Comparison of ENCODE assay signal across 8 mouse cellular contexts in the genomic region with DNA sequence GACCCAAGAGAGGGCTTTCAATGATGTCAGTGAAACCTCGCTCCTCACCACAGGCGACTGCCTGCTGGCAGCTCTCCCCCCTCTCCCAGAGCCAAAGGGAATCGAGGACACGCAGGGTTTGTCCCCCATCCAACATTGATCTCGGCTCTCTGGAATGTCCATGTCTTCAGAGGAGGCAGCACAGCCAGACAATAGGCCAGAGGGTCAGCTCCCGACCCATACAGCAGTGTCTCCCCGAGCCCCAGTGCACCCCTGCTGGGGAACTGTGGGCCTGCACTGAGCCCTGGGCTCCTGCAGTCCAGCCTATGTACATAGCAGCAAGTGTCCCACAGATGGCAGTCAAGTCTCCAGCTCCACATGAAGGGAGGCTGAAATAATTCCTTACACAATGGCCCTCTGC. TPM values are rescaled to one million over a fixed set of nuclear protein-coding genes. Genes with fewer than 3 reads are reported as not detected.
DNase-seq lines count a peak whose midpoint lies in the region; ATAC-seq and TF ChIP-seq lines count a peak whose summit lies in the region.

No protein-coding gene starts in this region.

- intact Hi-C loops in heart, postnatal 25 days (cut with DNase I), result loop anchor here (5.0 kb wide), 2 partner anchors 79 to 99 kb away; a partner anchor contains a TSS

- H3K27me3 ChIP-seq in G1E (ENCODE audit: insufficient read depth, low read length), result no peaks in the 10 kb centered on the region
- no peaks in the 10 kb centered on the region for H3K27me3 ChIP-seq in cerebellum, adult 2 months (ENCODE audit: control insufficient read depth, insufficient read depth, low read length)
- H3K27me3 ChIP-seq in forebrain, embryonic 16.5 days (replicated peaks; ENCODE audit: control insufficient read depth, insufficient read depth, low read length), result no peaks in the 10 kb centered on the region
- H3K27me3 ChIP-seq in lung, embryonic 16.5 days (ENCODE audit: control insufficient read depth, insufficient read depth, low read depth, low read length), result no peaks in the 10 kb centered on the region

- no peak for TF ChIP-seq POLR2A in cerebellum, adult 2 months (IDR thresholded peaks at IDR 0.05; ENCODE audit: borderline replicate concordance, insufficient read depth, low read length)

- peaks cover 4% of the 10 kb centered on the region for H3K36me3 ChIP-seq in G1E (replicated peaks)
- 0 out of 2 replicates have a peak, but pooled peaks cover 5% of the 10 kb centered on the region for H3K36me3 ChIP-seq in forebrain, embryonic 16.5 days (ENCODE audit: control insufficient read depth, insufficient read depth)
- H3K36me3 ChIP-seq in lung, embryonic 16.5 days (ENCODE audit: control insufficient read depth, insufficient read depth, low read length), result no peaks in the 10 kb centered on the region

- ATAC-seq in G1E (ENCODE audit: extremely low read depth, insufficient number of reproducible peaks, low FRiP score, poor library complexity, severe bottlenecking), result no peak
- ATAC-seq in forebrain, embryonic 16.5 days, result peak; percentile 87
- ATAC-seq in lung, embryonic 16.5 days (ENCODE audit: low read depth), result peak; percentile 94

- no peak overlapping the region; the same call in 1 of the 2 replicates for H3K9ac ChIP-seq in forebrain, embryonic 16.5 days (replicated peaks; ENCODE audit: low read depth, low read length)
- H3K9ac ChIP-seq in lung, embryonic 16.5 days (ENCODE audit: low read length), result no peak overlapping the region

- no peaks in the 10 kb centered on the region for H3K4me1 ChIP-seq in G1E (ENCODE audit: insufficient read depth, low read depth, low read length)
- H3K4me1 ChIP-seq in cerebellum, adult 2 months (ENCODE audit: control insufficient read depth, insufficient read depth, low read length), result peaks cover 56% of the 10 kb centered on the region
- peaks cover 27% of the 10 kb centered on the region for H3K4me1 ChIP-seq in forebrain, embryonic 16.5 days (replicated peaks; ENCODE audit: control insufficient read depth, insufficient read depth, low read length)
- peaks cover 8% of the 10 kb centered on the region; the same call in 1 of the 2 replicates for H3K4me1 ChIP-seq in lung, embryonic 16.5 days (replicated peaks; ENCODE audit: control insufficient read depth, insufficient read depth, low read length)

- TF ChIP-seq CTCF in G1E (IDR thresholded peaks at IDR 0.05; ENCODE audit: low read depth, low read length), result no peak
- TF ChIP-seq CTCF in cerebellum, adult 2 months (IDR thresholded peaks at IDR 0.05; ENCODE audit: borderline replicate concordance, insufficient read depth, low read depth, low read length), result peak; percentile 63; the same call in 1 of the 2 replicates

- H3K4me2 ChIP-seq in forebrain, embryonic 16.5 days (ENCODE audit: low read length), result no peak overlapping the region
- no peak overlapping the region for H3K4me2 ChIP-seq in lung, embryonic 16.5 days (ENCODE audit: low read depth, low read length)

- peak overlapping the region; percentile 39 for H3K27ac ChIP-seq in cerebellum, adult 2 months (ENCODE audit: insufficient read depth, low read length)
- H3K27ac ChIP-seq in forebrain, embryonic 16.5 days (ENCODE audit: low read length), result peak overlapping the region; percentile 33; the same call in 1 of the 2 replicates
- peak overlapping the region; percentile 32; the same call in 1 of the 2 replicates for H3K27ac ChIP-seq in lung, embryonic 16.5 days (ENCODE audit: low read length)

- 3% methylated on average over 7 of the region's 7 CpGs for WGBS in cerebellum, adult 2 months
- 16% methylated on average over 7 of the region's 7 CpGs for WGBS in forebrain, embryonic 16.5 days
- 28% methylated on average over 7 of the region's 7 CpGs for WGBS in lung, embryonic 16.5 days

- no peaks in the 10 kb centered on the region for H3K9me3 ChIP-seq in G1E (replicated peaks)
- H3K9me3 ChIP-seq in forebrain, embryonic 16.5 days (ENCODE audit: control insufficient read depth, low read length), result no peaks in the 10 kb centered on the region
- no peaks in the 10 kb centered on the region for H3K9me3 ChIP-seq in lung, embryonic 16.5 days (ENCODE audit: control insufficient read depth, low read length)

- peak; percentile 8 for DNase-seq in G1E (ENCODE audit: low spot score)
- peak; percentile 75 to 80 for DNase-seq in cerebellum, adult 2 months
- DNase-seq in heart, postnatal 25 days (ENCODE audit: low spot score), result peak; percentile 92
- peak; percentile 50 to 67 for DNase-seq in layer of hippocampus, adult 18-20 months (ENCODE audit: low spot score in 2 of 2)
- peak; percentile 84 for DNase-seq in ovary, postnatal 36 days (ENCODE audit: low spot score)
- DNase-seq in thymus, postnatal 36 days, result peak; percentile 16 to 25

- H3K4me3 ChIP-seq in G1E (ENCODE audit: low read depth, low read length), result no peak overlapping the region
- no peak overlapping the region for H3K4me3 ChIP-seq in cerebellum, adult 2 months (replicated peaks; ENCODE audit: insufficient read depth, low read depth, low read length)
- H3K4me3 ChIP-seq in forebrain, embryonic 16.5 days (replicated peaks; ENCODE audit: low read length), result no peak overlapping the region
- no peak overlapping the region for H3K4me3 ChIP-seq in lung, embryonic 16.5 days (ENCODE audit: low read length)

RNA-seq across cellular contexts. Expression of a gene that starts 54.8 kb away (rescaled TPM):
- total RNA-seq in G1E (2014; fragmentation: Nextera tagmentation) (6.1 and 6.4 TPM in 2 replicates), G1E (2017) (2.3 and 3.4 TPM in 2 replicates)
- polyA plus RNA-seq in G1E (2012), result 1.8 TPM in 2 replicates
- polyA plus RNA-seq in cerebellum, adult 2 months (2012; rRNA removed), result 48.7 and 52.4 TPM in 2 replicates
- polyA plus RNA-seq in forebrain, embryonic 16.5 days (2015; fragmentation: Nextera tagmentation; extraction: Ambion mirVana), result 44.8 and 50.4 TPM in 2 replicates
- total RNA-seq in heart, postnatal 25 days (2021), result 1 to 10 TPM; 4.1 to 5.8 TPM
- 10 to 100 TPM; 60.3 to 62.4 TPM for total RNA-seq in layer of hippocampus, adult 18-20 months (2021)
- 5.2 and 5.3 TPM in 2 replicates for polyA plus RNA-seq in lung, embryonic 16.5 days (2015; fragmentation: Nextera tagmentation; extraction: Ambion mirVana)

Comparison
In these comparisons a context has a peak if more than half of its experiments do, and no peak if none do; other contexts are left out.
1. DNase-seq: peak in every context shown above with its lines; median percentile 92 in heart, postnatal 25 days; 84 in ovary, postnatal 36 days; 78 in cerebellum, adult 2 months; 58 in layer of hippocampus, adult 18-20 months; 20 in thymus, postnatal 36 days; 8 in G1E.